Mouse (Mus musculus) stomach, postnatal 0 days (tissue): ENCODE measurements at regions not wholly inside any gene's neighbourhood (a gene's known extent, or its start where the extent isn't known, plus 50 kb on each side); places are given as distances from the start of the nearest gene placed in this dataset.
A peak's percentile ranks its signal among the peaks of the same experiment; 100 is the strongest.

ENCODE experiments used
- ATAC-seq: fragments of 200-750 bp; cut with Nextera tagmentation; 2 replicates; pipeline ENCODE4 v1.8.0; 2017; ENCODE audit not compliant: low FRiP score, low TSS enrichment
- DNase-seq: peaks from one replicate; pipeline ENCODE4 v3.0.0-alpha.2; 2016; ENCODE audit warnings: low spot score
- H3K27ac ChIP-seq: fragments of 300-500 bp; sonication (generic); replicated peaks from 2 replicates; pipeline ENCODE4 v1.5.1; 2014; ENCODE audit warnings: mild to moderate bottlenecking, control low read depth
- H3K27me3 ChIP-seq: fragments of 300-500 bp; sonication (generic); 2 replicates; pipeline ENCODE4 v1.6.1; 2014; ENCODE audit warnings: low read length; ENCODE audit not compliant: control insufficient read depth, insufficient read depth
- H3K36me3 ChIP-seq: fragments of 300-500 bp; sonication (generic); 2 replicates; pipeline ENCODE4 v1.6.1; 2014; ENCODE audit warnings: low read length, mixed read lengths; ENCODE audit not compliant: control insufficient read depth, insufficient read depth
- H3K4me1 ChIP-seq: fragments of 300-500 bp; sonication (generic); replicated peaks from 2 replicates; pipeline ENCODE4 v1.6.1; 2014; ENCODE audit warnings: antibody characterized with exemption; ENCODE audit not compliant: control insufficient read depth, insufficient read depth
- H3K4me2 ChIP-seq: fragments of 300-500 bp; sonication (generic); replicated peaks from 2 replicates; pipeline ENCODE4 v1.6.1; 2014; ENCODE audit warnings: low read depth, mild to moderate bottlenecking, control low read depth, moderate library complexity
- H3K4me3 ChIP-seq: fragments of 300-500 bp; sonication (generic); 2 replicates; pipeline ENCODE4 v1.5.1; 2014; ENCODE audit warnings: low read depth, low read length, control low read depth
- H3K9ac ChIP-seq: fragments of 300-500 bp; sonication (generic); 2 replicates; pipeline ENCODE4 v1.6.1; 2014; ENCODE audit warnings: mild to moderate bottlenecking, low read length, control low read depth, mixed read lengths
- H3K9me3 ChIP-seq: fragments of 300-500 bp; sonication (generic); 2 replicates; pipeline ENCODE4 v1.6.1; 2016; ENCODE audit warnings: low read length; ENCODE audit not compliant: control insufficient read depth
- CTCF ChIP-seq: IDR thresholded peaks from 2 replicates; pipeline ENCODE4 v1.5.1; 2016; ENCODE audit warnings: antibody characterized with exemption, low read depth, mild to moderate bottlenecking, moderate library complexity
- EP300 ChIP-seq: optimal IDR thresholded peaks from 2 replicates; pipeline ENCODE3; 2016; ENCODE audit warnings: antibody characterized with exemption
- WGBS: fragments of 180-500 bp; shearing (Covaris S2); extraction: QIAGEN DNeasy Blood & Tissue Kit; methylation state at CpG from one replicate; pipeline ENCODE4 v1.1.7; 2014; 5-methylcytosine and 5-hydroxymethylcytosine counted together

- Histone ChIP-seq H3K4me3 (no peak overlapping the region), H3K4me2 (peak overlapping the region; percentile 56; the same call in 1 of the 2 replicates), H3K9ac (no peak overlapping the region), H3K4me1 (no peaks in the 10 kb centered on the region), H3K36me3 (no peaks in the 10 kb centered on the region), H3K27me3 (no peaks in the 10 kb centered on the region), H3K27ac (no peak overlapping the region; the same call in 1 of the 2 replicates), H3K9me3 (no peaks in the 10 kb centered on the region)
- ATAC-seq, result no peak
- TF ChIP-seq EP300, result no peak
- TF ChIP-seq CTCF, result no peak
- no peak for DNase-seq
- 49% methylated on average over 4 of the region's 4 CpGs for WGBS
Measured at GRCm38 (mm10) chr13:78428469-78428868, 228.9 kb upstream of the Nr2f1 start.

- Histone ChIP-seq H3K9ac (no peak overlapping the region), H3K4me2 (peak overlapping the region; percentile 56), H3K9me3 (no peaks in the 10 kb centered on the region), H3K4me1 (no peaks in the 10 kb centered on the region), H3K27ac (no peak overlapping the region), H3K27me3 (no peaks in the 10 kb centered on the region), H3K36me3 (no peaks in the 10 kb centered on the region), H3K4me3 (peak overlapping the region; percentile 25; the same call in 1 of the 2 replicates)
- ATAC-seq (no peak), DNase-seq (no peak)
- TF ChIP-seq CTCF (no peak), EP300 (no peak)
- WGBS, result 16% methylated on average over 9 of the region's 9 CpGs
Measured at GRCm38 (mm10) chr13:78428084-78428445, 228.5 kb upstream of the Nr2f1 start.

DNA sequence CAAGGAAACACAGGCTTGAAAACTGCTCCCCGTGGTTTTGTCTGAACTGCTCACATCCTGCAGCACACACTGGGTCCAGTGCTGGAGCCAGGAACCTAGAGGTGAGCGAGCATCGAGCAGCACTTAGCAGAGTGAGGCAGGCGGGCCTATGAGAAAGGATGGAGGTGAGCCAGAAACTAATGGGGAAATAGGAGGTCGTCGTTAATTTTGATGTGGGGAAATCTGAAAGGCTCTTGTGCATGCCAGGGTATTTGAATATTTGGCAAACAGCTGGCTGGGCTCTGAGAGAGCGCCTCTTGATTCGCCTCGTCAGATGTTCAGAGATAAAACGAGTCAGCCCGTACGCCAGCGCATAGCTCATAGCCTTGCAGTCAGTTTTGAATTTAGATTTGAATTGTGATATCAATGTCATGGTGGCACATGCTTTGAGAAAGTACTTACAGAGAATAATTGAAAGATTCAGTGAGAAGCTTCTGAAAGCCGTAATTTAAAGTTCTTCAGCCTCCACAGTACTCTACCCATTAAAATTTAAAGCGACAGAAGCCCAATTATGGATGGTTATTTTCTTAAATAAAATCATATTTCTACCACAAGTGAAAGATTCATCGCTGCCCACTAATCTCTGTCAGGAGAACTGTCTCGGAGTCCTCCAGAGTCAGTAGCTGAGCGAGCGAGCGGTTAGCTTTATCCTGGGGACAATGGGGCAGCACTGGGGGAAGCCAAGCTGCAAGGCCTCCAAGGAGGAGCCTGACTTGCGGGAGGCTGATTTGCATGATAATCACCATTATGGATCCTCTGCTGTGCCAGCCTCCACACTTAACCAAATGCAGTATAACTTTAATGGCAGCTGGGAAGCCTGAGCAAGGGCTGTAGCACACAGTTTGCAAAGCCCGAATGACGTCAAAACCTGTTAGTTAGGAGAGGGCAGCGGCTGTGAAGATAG, 227.9 kb upstream of the Nr2f1 start:
- H3K9ac ChIP-seq, result no peak overlapping the region
- peak overlapping the region; percentile 56 for H3K4me2 ChIP-seq
- no peaks in the 10 kb centered on the region for H3K27me3 ChIP-seq
- H3K27ac ChIP-seq, result no peak overlapping the region; the same call in 1 of the 2 replicates
- TF ChIP-seq EP300, result no peak
- no peak for TF ChIP-seq CTCF
- WGBS, result 19% methylated on average over 24 of the region's 24 CpGs
- peak; percentile 13 for DNase-seq
- no peaks in the 10 kb centered on the region for H3K9me3 ChIP-seq
- H3K4me1 ChIP-seq, result no peaks in the 10 kb centered on the region
- no peak for ATAC-seq
- peak overlapping the region; percentile 25 for H3K4me3 ChIP-seq
- H3K36me3 ChIP-seq, result no peaks in the 10 kb centered on the region

- WGBS, result 49% methylated on average over 8 of the region's 8 CpGs
- no peaks in the 10 kb centered on the region for H3K9me3 ChIP-seq
- H3K36me3 ChIP-seq, result no peaks in the 10 kb centered on the region
- no peaks in the 10 kb centered on the region for H3K4me1 ChIP-seq
- no peaks in the 10 kb centered on the region for H3K27me3 ChIP-seq
- TF ChIP-seq EP300, result no peak
- no peak for TF ChIP-seq CTCF
- H3K4me3 ChIP-seq, result no peak overlapping the region
- DNase-seq (no peak), ATAC-seq (no peak)
- no peak overlapping the region for H3K27ac ChIP-seq
- no peak overlapping the region for H3K9ac ChIP-seq
- no peak overlapping the region for H3K4me2 ChIP-seq
Measured at GRCm38 (mm10) chr13:78426306-78426921, 226.9 kb upstream of the Nr2f1 start.

GRCm38 (mm10) chr13:78405071-78405470, 205.5 kb upstream of the Nr2f1 start:
- 34% methylated on average over 3 of the region's 3 CpGs for WGBS
- Histone ChIP-seq H3K4me1 (no peaks in the 10 kb centered on the region), H3K27me3 (no peaks in the 10 kb centered on the region), H3K27ac (no peak overlapping the region), H3K9me3 (no peaks in the 10 kb centered on the region), H3K4me2 (no peak overlapping the region), H3K4me3 (no peak overlapping the region), H3K36me3 (no peaks in the 10 kb centered on the region), H3K9ac (no peak overlapping the region)
- ATAC-seq (no peak), DNase-seq (no peak)
- TF ChIP-seq EP300, result no peak
- TF ChIP-seq CTCF, result no peak

GRCm38 (mm10) chr13:78383761-78384160, 184.2 kb upstream of the Nr2f1 start:
- Histone ChIP-seq H3K27me3 (no peaks in the 10 kb centered on the region), H3K4me3 (no peak overlapping the region), H3K4me2 (no peak overlapping the region), H3K27ac (no peak overlapping the region), H3K36me3 (no peaks in the 10 kb centered on the region), H3K9ac (no peak overlapping the region), H3K9me3 (no peaks in the 10 kb centered on the region), H3K4me1 (no peaks in the 10 kb centered on the region)
- WGBS, result 47% methylated on average over 2 of the region's 2 CpGs
- TF ChIP-seq EP300 (no peak), CTCF (no peak)
- no peak for ATAC-seq
- no peak for DNase-seq
